Mouse (Mus musculus) MEL (cell line): Measurements from ENCODE around the gene Cipc. TPM values are rescaled to one million over a fixed set of nuclear protein-coding genes. Genes with fewer than 3 reads are reported as not detected.

Experiments used
- DNase-seq: peaks from one replicate; pipeline ENCODE4 v3.0.0; 2011; ENCODE audit warnings: low read depth, low spot score
- H3K27ac ChIP-seq: 2 replicates; pipeline ENCODE4 v1.5.1; 2012; ENCODE audit warnings: low read depth, mild to moderate bottlenecking, control low read depth, low read length, moderate library complexity; ENCODE audit not compliant: control insufficient read depth
- H3K27me3 ChIP-seq, 2 experiments: fragments of 150-350 bp in 1 of 2; sonication (generic) in 1 of 2; 2 replicates each; pipeline ENCODE4 v1.6.1; 2012; ENCODE audit warnings: low read length in 2 of 2, mild to moderate bottlenecking in 2 of 2, improper control_type of control experiment in 1 of 2, moderate library complexity in 1 of 2; ENCODE audit not compliant: insufficient read depth in 2 of 2, control insufficient read depth in 1 of 2
- H3K36me3 ChIP-seq, 2 experiments: 2 replicates each; pipeline ENCODE4 v1.6.1; 2012 to 2014; ENCODE audit warnings: low read length in 2 of 2, improper control_type of control experiment in 1 of 2, inconsistent platforms in 1 of 2, mild to moderate bottlenecking in 1 of 2; ENCODE audit not compliant: insufficient read depth in 2 of 2, control insufficient read depth in 1 of 2
- H3K4me1 ChIP-seq, 2 experiments: fragments of 150-350 bp in 1 of 2; sonication (generic) in 1 of 2; 2 replicates each; pipeline ENCODE4 v1.6.1; 2012; ENCODE audit warnings: low read length in 2 of 2, improper control_type of control experiment in 1 of 2, mild to moderate bottlenecking in 1 of 2; ENCODE audit not compliant: insufficient read depth in 2 of 2, control insufficient read depth in 1 of 2
- H3K4me3 ChIP-seq, 2 experiments: fragments of 150-350 bp in 1 of 2; sonication (generic) in 1 of 2; 2 replicates each; pipeline ENCODE4 v1.5.1; 2012; ENCODE audit warnings: low read depth in 2 of 2, low read length in 2 of 2, mild to moderate bottlenecking in 2 of 2, moderate library complexity in 2 of 2, control low read depth in 1 of 2, improper control_type of control experiment in 1 of 2; ENCODE audit not compliant: control insufficient read depth in 1 of 2, insufficient read depth in 1 of 2
- H3K79me2 ChIP-seq: 2 replicates; pipeline ENCODE4 v1.6.1; 2012; ENCODE audit warnings: mild to moderate bottlenecking, low read length, moderate library complexity; ENCODE audit not compliant: control insufficient read depth, poor library complexity, insufficient read depth
- H3K9ac ChIP-seq: 2 replicates; pipeline ENCODE4 v1.6.1; 2012; ENCODE audit warnings: low read depth, mild to moderate bottlenecking, control low read depth, low read length, moderate library complexity; ENCODE audit not compliant: control insufficient read depth, poor library complexity, severe bottlenecking
- H3K9me3 ChIP-seq: fragments of 150-350 bp; sonication (generic); replicated peaks from 2 replicates; pipeline ENCODE4 v1.6.1; 2012; ENCODE audit warnings: mild to moderate bottlenecking, low read length, improper control_type of control experiment, moderate library complexity; ENCODE audit not compliant: insufficient read depth
- BHLHE40 ChIP-seq: IDR thresholded peaks from 2 replicates; pipeline ENCODE4 v1.6.1; 2012; ENCODE audit warnings: low read depth, mild to moderate bottlenecking, inconsistent platforms, low read length, improper control_type of control experiment, borderline replicate concordance
- CHD2 ChIP-seq: IDR thresholded peaks from 2 replicates; pipeline ENCODE4 v1.6.1; 2011; ENCODE audit warnings: low read length, improper control_type of control experiment
- CTCF ChIP-seq, 3 experiments: IDR thresholded peaks in 2 of 3; conservative IDR thresholded peaks in 1 of 3; 2 replicates each; pipeline ENCODE4 v1.5.1; 2011 to 2012; ENCODE audit warnings: low read length in 3 of 3, low read depth in 2 of 3, mild to moderate bottlenecking in 2 of 3, improper control_type of control experiment in 1 of 3, inconsistent platforms in 1 of 3, mixed read lengths in 1 of 3, moderate library complexity in 1 of 3; ENCODE audit not compliant: control insufficient read depth in 1 of 3, insufficient read depth in 1 of 3, poor library complexity in 1 of 3, severe bottlenecking in 1 of 3
- EP300 ChIP-seq, 2 experiments: IDR thresholded peaks; 2 replicates each; pipeline ENCODE4 v1.6.1; 2011; ENCODE audit warnings: improper control_type of control experiment in 2 of 2, low read length in 2 of 2, low read depth in 1 of 2, mild to moderate bottlenecking in 1 of 2
- ETS1 ChIP-seq: IDR thresholded peaks from 2 replicates; pipeline ENCODE4 v1.6.1; 2012; ENCODE audit warnings: low read depth, mild to moderate bottlenecking, inconsistent platforms, low read length, improper control_type of control experiment, moderate library complexity
- GABPA ChIP-seq: IDR thresholded peaks from 2 replicates; pipeline ENCODE4 v1.6.1; 2012; ENCODE audit warnings: low read depth, mild to moderate bottlenecking, inconsistent platforms, low read length, improper control_type of control experiment, moderate library complexity
- GATA1 ChIP-seq: IDR thresholded peaks from 2 replicates; pipeline ENCODE4 v1.6.1; 2011; ENCODE audit warnings: low read depth, low read length, improper control_type of control experiment
- HCFC1 ChIP-seq: IDR thresholded peaks from 2 replicates; pipeline ENCODE4 v1.6.1; 2012; ENCODE audit warnings: low read depth, mild to moderate bottlenecking, inconsistent platforms, low read length, improper control_type of control experiment, moderate library complexity
- JUND ChIP-seq: IDR thresholded peaks from 2 replicates; pipeline ENCODE4 v1.6.1; 2011; ENCODE audit warnings: low read depth, mild to moderate bottlenecking, improper control_type of control experiment, low read length
- MAFK ChIP-seq: IDR thresholded peaks from 2 replicates; pipeline ENCODE4 v1.6.1; 2011; ENCODE audit warnings: low read depth, mild to moderate bottlenecking, low read length, improper control_type of control experiment, borderline replicate concordance
- MAZ ChIP-seq: IDR thresholded peaks from 2 replicates; pipeline ENCODE4 v1.6.1; 2012; ENCODE audit warnings: low read depth, mild to moderate bottlenecking, inconsistent platforms, low read length, improper control_type of control experiment
- MXI1 ChIP-seq: IDR thresholded peaks from 2 replicates; pipeline ENCODE4 v1.6.1; 2011; ENCODE audit warnings: mild to moderate bottlenecking, low read depth, low read length, improper control_type of control experiment
- MYB ChIP-seq: IDR thresholded peaks from 2 replicates; pipeline ENCODE4 v1.6.1; 2011; ENCODE audit warnings: mild to moderate bottlenecking, low read depth, low read length, improper control_type of control experiment
- NRF1 ChIP-seq: IDR thresholded peaks from 2 replicates; pipeline ENCODE4 v1.6.1; 2014; ENCODE audit warnings: low read depth, mild to moderate bottlenecking, inconsistent platforms, low read length, improper control_type of control experiment, moderate library complexity; ENCODE audit not compliant: poor library complexity, insufficient read depth, severe bottlenecking
- RAD21 ChIP-seq: IDR thresholded peaks from 2 replicates; pipeline ENCODE4 v1.6.1; 2011; ENCODE audit warnings: mild to moderate bottlenecking, low read depth, low read length, improper control_type of control experiment
- RCOR1 ChIP-seq: IDR thresholded peaks from 2 replicates; pipeline ENCODE4 v1.6.1; 2012; ENCODE audit warnings: low read depth, mild to moderate bottlenecking, inconsistent platforms, low read length, improper control_type of control experiment
- SMC3 ChIP-seq: IDR thresholded peaks from 2 replicates; pipeline ENCODE4 v1.6.1; 2011; ENCODE audit warnings: low read depth, low read length, improper control_type of control experiment
- TBP ChIP-seq: IDR thresholded peaks from 2 replicates; pipeline ENCODE4 v1.8.0; 2011; ENCODE audit warnings: low read depth, low read length, improper control_type of control experiment
- UBTF ChIP-seq: IDR thresholded peaks from 2 replicates; pipeline ENCODE4 v1.6.1; 2012; ENCODE audit warnings: low read depth, mild to moderate bottlenecking, inconsistent platforms, low read length, improper control_type of control experiment, moderate library complexity, borderline replicate concordance; ENCODE audit not compliant: insufficient read depth
- USF1 ChIP-seq: IDR thresholded peaks from 2 replicates; pipeline ENCODE4 v1.6.1; 2014; ENCODE audit warnings: low read depth, mild to moderate bottlenecking, inconsistent platforms, low read length, improper control_type of control experiment, moderate library complexity
- USF2 ChIP-seq, 2 experiments: IDR thresholded peaks; 2 replicates each; pipeline ENCODE4 v1.6.1; 2011 to 2012; ENCODE audit warnings: improper control_type of control experiment in 2 of 2, low read length in 2 of 2, borderline replicate concordance in 1 of 2, inconsistent platforms in 1 of 2, low read depth in 1 of 2, mild to moderate bottlenecking in 1 of 2; ENCODE audit not compliant: insufficient read depth in 1 of 2
- ZC3H11A ChIP-seq: IDR thresholded peaks from 2 replicates; pipeline ENCODE4 v1.6.1; 2012; ENCODE audit warnings: low read depth, mild to moderate bottlenecking, inconsistent platforms, low read length, improper control_type of control experiment
- polyA plus RNA-seq, 2 experiments: library from polyadenylated mRNA; stranded (reverse) in 1 of 2; unstranded in 1 of 2; fragments of >175 nt in 1 of 2; fragments of >200 nt in 1 of 2; gene quantifications; 2 replicates each; pipeline versions ENCODE4 v1.2.1 to v1.2.4; 2012; ENCODE audit warnings: low replicate concordance in 2 of 2, low read depth in 1 of 2; ENCODE audit not compliant: insufficient read length in 2 of 2, insufficient read depth in 1 of 2, missing spikeins in 1 of 2
- total RNA-seq: library from RNA; depleted of rRNA; stranded (reverse); fragments of 300-350 nt; gene quantifications from 2 replicates; pipeline ENCODE4 v1.2.3, GENCODE M21; 2012

Cipc gene
- total and polyA plus RNA-seq, 3 experiments, result 24.8 to 98.1 (median 27.5) TPM

DNA sequence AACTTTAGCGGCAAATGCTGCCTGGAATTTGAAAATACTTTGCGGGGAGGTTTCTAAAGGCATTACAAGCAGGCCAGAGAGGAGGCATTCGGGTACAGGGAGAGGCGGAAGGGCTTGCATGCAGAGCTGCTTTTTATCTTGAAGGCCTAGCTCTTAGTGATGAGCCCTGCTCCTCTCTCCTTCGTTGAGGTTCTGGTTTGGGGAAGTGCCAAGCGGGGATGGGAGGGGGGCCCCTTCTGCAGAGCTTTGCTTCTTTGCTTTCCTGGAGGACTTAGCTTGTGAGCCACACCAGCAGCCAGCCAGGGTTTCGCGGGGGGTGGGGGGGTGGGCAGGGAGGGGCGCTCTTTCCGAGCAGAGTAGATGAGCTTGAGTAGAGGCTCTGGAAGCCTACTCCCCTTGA is 28.9 kb downstream of the Cipc start:
- peak; percentile 88 for DNase-seq
- H3K36me3 ChIP-seq, result peaks cover 0 to 19% of the 10 kb centered on the region in 2 experiments; a peak in 2 of 4 replicates
- peak overlapping the region; percentile 26 to 42; a peak in 2 of 4 replicates for H3K4me3 ChIP-seq
- no peaks in the 10 kb centered on the region for H3K27me3 ChIP-seq
- H3K9me3 ChIP-seq, result no peaks in the 10 kb centered on the region
- peaks cover 14 to 32% of the 10 kb centered on the region in 2 experiments for H3K4me1 ChIP-seq
- H3K27ac ChIP-seq, result peak overlapping the region; percentile 50
- peak overlapping the region; percentile 64 for H3K9ac ChIP-seq
- TF ChIP-seq CHD2 (no peak), ETS1 (no peak), BHLHE40 (no peak), NRF1 (no peak), UBTF (peak; percentile 98), TBP (peak; percentile 98), RCOR1 (peak; percentile 43), MAZ (peak; percentile 80), EP300 (IDR thresholded peaks at IDR 0.05; ENCODE audit: low read depth in 1 of 2, low read length in 2 of 2) (no peak), GATA1 (peak; percentile 35; the same call in 1 of the 2 replicates), SMC3 (no peak), MXI1 (no peak), GABPA (no peak)
- H3K79me2 ChIP-seq, result no peaks in the 10 kb centered on the region

DNA sequence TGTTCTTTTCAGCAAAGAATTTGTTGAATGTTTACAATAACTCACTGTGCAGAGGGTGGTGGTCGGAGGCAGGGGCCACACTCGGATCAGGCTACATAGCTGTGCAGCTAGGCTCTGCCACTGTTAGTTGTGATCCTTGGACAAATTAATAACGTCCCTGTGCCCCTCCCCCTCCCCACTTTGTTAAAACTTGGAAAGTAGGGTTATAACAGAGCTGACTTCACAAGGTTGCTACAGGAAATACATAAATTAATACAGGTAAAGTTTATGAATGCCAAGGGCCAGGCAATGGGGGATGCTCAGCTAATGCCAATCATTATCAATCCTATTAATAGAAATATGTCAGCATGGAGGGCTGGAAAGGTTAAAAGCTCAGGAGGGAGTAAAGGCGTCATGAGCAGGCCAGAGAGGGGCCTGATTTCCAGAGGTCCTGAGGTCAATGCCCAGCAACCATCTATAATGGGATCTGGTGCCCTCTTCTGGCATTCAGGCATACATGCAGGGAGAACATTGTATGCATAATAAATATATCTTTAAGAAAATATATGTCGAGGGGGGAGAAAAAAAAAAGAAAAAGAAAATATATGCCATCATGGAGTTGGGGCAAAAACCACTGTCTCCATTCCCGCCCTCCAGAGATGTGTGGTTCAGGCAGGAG is 29.8 kb downstream of the Cipc start:
- no peaks in the 10 kb centered on the region for H3K9me3 ChIP-seq
- TF ChIP-seq RCOR1 (no peak), CHD2 (no peak), RAD21 (peak; percentile 61), JUND (no peak), USF2 (IDR thresholded peaks at IDR 0.05; ENCODE audit: borderline replicate concordance in 1 of 2, insufficient read depth in 1 of 2, low read depth in 1 of 2, low read length in 2 of 2) (no peak), ZC3H11A (peak; percentile 55), CTCF (IDR thresholded peaks at IDR 0.05 in 2 of 3, conservative IDR thresholded peaks at IDR 0.05 in 1 of 3; ENCODE audit: control insufficient read depth in 1 of 3, insufficient read depth in 1 of 3, low read depth in 2 of 3, low read length in 3 of 3, poor library complexity in 1 of 3, severe bottlenecking in 1 of 3) (peak; percentile 45 to 69 (median 57); a peak in 5 of 6 replicates), SMC3 (peak; percentile 63), HCFC1 (no peak), MYB (no peak), MAFK (no peak), NRF1 (no peak), USF1 (no peak)
- TF ChIP-seq, all 39 proteins: peak for 4
- Histone ChIP-seq H3K27me3 (no peaks in the 10 kb centered on the region), H3K4me1 (peaks cover 10 to 24% of the 10 kb centered on the region in 2 experiments), H3K4me3 (no peak overlapping the region), H3K79me2 (no peaks in the 10 kb centered on the region), H3K9ac (no peak overlapping the region), H3K36me3 (peaks cover 0 to 12% of the 10 kb centered on the region in 2 experiments; a peak in 2 of 4 replicates), H3K27ac (no peak overlapping the region)
- no peak for DNase-seq
